Mouse (Mus musculus) cerebellum, postnatal 36 days (tissue): Measurements from ENCODE around the gene Mga.

ENCODE experiments used
- DNase-seq, 2 experiments: peaks; one replicate each; pipeline ENCODE4 v3.0.0; 2021 to 2022; ENCODE audit warnings: mixed read lengths in 2 of 2

The Mga gene

GRCm38 (mm10) chr2:119988952-119989351, 91.9 kb downstream of the Mga start:
- no peak for DNase-seq

GRCm38 (mm10) chr2:119990881-119991280, 93.9 kb downstream of the Mga start:
- DNase-seq = no peak

- no peak for DNase-seq
Measured at GRCm38 (mm10) chr2:119992349-119992748, 95.3 kb downstream of the Mga start.

GRCm38 (mm10) chr2:119993515-119993914, 96.5 kb downstream of the Mga start:
- DNase-seq = no peak

- DNase-seq = no peak
Measured at GRCm38 (mm10) chr2:119994839-119995238, 97.8 kb downstream of the Mga start.

GRCm38 (mm10) chr2:119995391-119996281, 98.6 kb downstream of the Mga start:
- no peak for DNase-seq

- no peak for DNase-seq
Measured at GRCm38 (mm10) chr2:119997354-119997753, 100.3 kb downstream of the Mga start.

GRCm38 (mm10) chr2:119999731-120000130, 102.7 kb downstream of the Mga start:
- DNase-seq = no peak

GRCm38 (mm10) chr2:120000882-120001584, 104.0 kb downstream of the Mga start:
- no peak for DNase-seq

- no peak for DNase-seq
Measured at GRCm38 (mm10) chr2:120001956-120002355, 104.9 kb downstream of the Mga start.

GRCm38 (mm10) chr2:120003970-120004369, 106.9 kb downstream of the Mga start:
- DNase-seq = no peak

GRCm38 (mm10) chr2:120006696-120007095, 109.7 kb downstream of the Mga start:
- no peak for DNase-seq

- no peak for DNase-seq
Measured at GRCm38 (mm10) chr2:120007680-120008210, 110.7 kb downstream of the Mga start.

GRCm38 (mm10) chr2:120008672-120009071, 111.6 kb downstream of the Mga start:
- no peak for DNase-seq

- peak; percentile 53 to 55 for DNase-seq
Measured at GRCm38 (mm10) chr2:120011462-120012200, 114.6 kb downstream of the Mga start.

- no peak for DNase-seq
Measured at GRCm38 (mm10) chr2:120012924-120013323, 115.9 kb downstream of the Mga start.

- no peak for DNase-seq
Measured at GRCm38 (mm10) chr2:120013831-120014486, 116.9 kb downstream of the Mga start.

GRCm38 (mm10) chr2:120015882-120016281, 118.9 kb downstream of the Mga start:
- no peak for DNase-seq

- DNase-seq = no peak
Measured at GRCm38 (mm10) chr2:120017599-120017998, 120.6 kb downstream of the Mga start.
